20 mouse cellular contexts compared by ENCODE assay signal in genomic region chr12:80141011-80141410, GRCm38 (mm10). TPM values are rescaled to one million over a fixed set of nuclear protein-coding genes. Genes with fewer than 3 reads are reported as not detected.
A peak's percentile ranks its signal among the peaks of the same experiment; 100 is the strongest.
DNase-seq lines count a peak whose midpoint lies in the region; ATAC-seq lines count a peak whose summit lies in the region.
"Had no signal": no experiment of that assay in that cellular context is flagged by ENCODE, and none has a peak within 500 bp of the region (broad histone marks: within the 10 kb centered on the region; RNA-seq: fewer than 3 reads in every experiment).

No protein-coding gene starts in this region.

- no peak overlapping the region for H3K4me3 ChIP-seq in liver, embryonic 11.5 days (ENCODE audit: low read depth, low read length)
- no peak overlapping the region for H3K4me3 ChIP-seq in liver, embryonic 12.5 days
- H3K4me3 ChIP-seq in limb, embryonic 10.5 days: no peak overlapping the region
- H3K4me3 ChIP-seq: embryonic facial prominence, embryonic 12.5 days; forebrain, embryonic 12.5 days; hindbrain, embryonic 13.5 days; midbrain, embryonic 13.5 days had no signal

- WGBS in liver, embryonic 11.5 days: 54% methylated on average over 8 of the region's 8 CpGs
- 38% methylated on average over 8 of the region's 8 CpGs for WGBS in liver, embryonic 12.5 days (ENCODE audit: insufficient replicate concordance)
- WGBS in limb, embryonic 10.5 days: 89% methylated on average over 8 of the region's 8 CpGs

- no peak overlapping the region for H3K27ac ChIP-seq in liver, embryonic 11.5 days (ENCODE audit: low read depth, low read length)
- no peak overlapping the region for H3K27ac ChIP-seq in liver, embryonic 12.5 days
- H3K27ac ChIP-seq in limb, embryonic 10.5 days: 0 out of 2 replicates have a peak overlapping the region, but pooled peaks have one; percentile 20
- H3K27ac ChIP-seq: embryonic facial prominence, embryonic 12.5 days; forebrain, embryonic 12.5 days; hindbrain, embryonic 13.5 days; kidney, postnatal 0 days; liver, embryonic 14.5 days; macrophage; midbrain, embryonic 13.5 days had no signal

- peaks cover 5% of the 10 kb centered on the region for H3K4me1 ChIP-seq in liver, embryonic 11.5 days (replicated peaks; ENCODE audit: control insufficient read depth, insufficient read depth, low read length)
- H3K4me1 ChIP-seq in liver, embryonic 12.5 days: peaks cover 27% of the 10 kb centered on the region
- peaks cover 16% of the 10 kb centered on the region; the same call in 1 of the 2 replicates for H3K4me1 ChIP-seq in limb, embryonic 10.5 days

- intact Hi-C loops in heart, postnatal 10 days (cut with DNase I): loop anchor here (2.0 kb wide), 1 partner anchor 782 kb away; no protein-coding TSS in a partner anchor

- H3K9ac ChIP-seq in liver, embryonic 11.5 days (ENCODE audit: low read depth, low read length): no peak overlapping the region
- no peak overlapping the region for H3K9ac ChIP-seq in liver, embryonic 12.5 days
- H3K9ac ChIP-seq: embryonic facial prominence, embryonic 12.5 days; forebrain, embryonic 12.5 days; hindbrain, embryonic 13.5 days; liver, embryonic 14.5 days; midbrain, embryonic 13.5 days had no signal

- no peak overlapping the region for H3K4me2 ChIP-seq in liver, embryonic 11.5 days
- no peak overlapping the region for H3K4me2 ChIP-seq in liver, embryonic 12.5 days
- H3K4me2 ChIP-seq: embryonic facial prominence, embryonic 12.5 days; forebrain, embryonic 12.5 days; heart, embryonic 11.5 days; hindbrain, embryonic 13.5 days; midbrain, embryonic 13.5 days had no signal

- no peak for DNase-seq in liver, embryonic 11.5 days (ENCODE audit: low spot score)
- peak; percentile 87 for DNase-seq in 3T3-L1 (ENCODE audit: low read depth, low spot score)
- DNase-seq in Muller cell, postnatal 12 days (ENCODE audit: inconsistent ontology term): peak; percentile 24
- DNase-seq in limb, embryonic 10.5 days (ENCODE audit: low spot score): no peak
- no peak for DNase-seq in spleen, adult 12 weeks (ENCODE audit: low spot score)
- DNase-seq in frontal cortex, adult 2 months (ENCODE audit: extremely low spot score in 1 of 2, low spot score in 1 of 2): no peak
- no peak for DNase-seq in heart, postnatal 10 days
- DNase-seq: cerebellum, adult 11 months; cerebellum, adult 9-11 months; heart, adult 11 months had no signal

- no peaks in the 10 kb centered on the region for H3K9me3 ChIP-seq in liver, embryonic 11.5 days (ENCODE audit: control insufficient read depth, low read length)
- no peaks in the 10 kb centered on the region for H3K9me3 ChIP-seq in liver, embryonic 12.5 days (replicated peaks)
- H3K9me3 ChIP-seq in limb, embryonic 10.5 days (replicated peaks): no peaks in the 10 kb centered on the region
- H3K9me3 ChIP-seq: embryonic facial prominence, embryonic 12.5 days; forebrain, embryonic 12.5 days; hindbrain, embryonic 13.5 days; midbrain, embryonic 13.5 days had no signal

- no peaks in the 10 kb centered on the region for H3K27me3 ChIP-seq in liver, embryonic 11.5 days (replicated peaks; ENCODE audit: control insufficient read depth, insufficient read depth, low read length)
- H3K27me3 ChIP-seq in liver, embryonic 12.5 days (replicated peaks): no peaks in the 10 kb centered on the region
- H3K27me3 ChIP-seq in limb, embryonic 10.5 days (ENCODE audit: low read depth, poor library complexity, severe bottlenecking): no peaks in the 10 kb centered on the region
- H3K27me3 ChIP-seq: embryonic facial prominence, embryonic 12.5 days; forebrain, embryonic 12.5 days; hindbrain, embryonic 13.5 days; midbrain, embryonic 13.5 days; Patski had no signal

- 0 out of 2 replicates have a peak, but pooled peaks have one; percentile 3 for ATAC-seq in liver, embryonic 11.5 days (replicated peaks; ENCODE audit: low FRiP score)
- ATAC-seq in liver, embryonic 12.5 days: no peak
- ATAC-seq: midbrain, embryonic 13.5 days; Patski had no signal

- no peaks in the 10 kb centered on the region for H3K36me3 ChIP-seq in liver, embryonic 11.5 days (ENCODE audit: control insufficient read depth, insufficient read depth, low read length)
- H3K36me3 ChIP-seq in liver, embryonic 12.5 days: no peaks in the 10 kb centered on the region
- no peaks in the 10 kb centered on the region for H3K36me3 ChIP-seq in limb, embryonic 10.5 days
- H3K36me3 ChIP-seq: embryonic facial prominence, embryonic 12.5 days; forebrain, embryonic 12.5 days; hindbrain, embryonic 13.5 days; midbrain, embryonic 13.5 days had no signal

RNA-seq across cellular contexts. Expression of gene Zfp36l1, which starts 28.2 kb away (rescaled TPM):
- polyA plus RNA-seq in liver, embryonic 11.5 days (2014; fragmentation: Nextera tagmentation; extraction: Ambion mirVana): 69.6 and 72.7 TPM in 2 replicates
- 23.9 and 24.2 TPM in 2 replicates for polyA plus RNA-seq in liver, embryonic 12.5 days (2016; fragmentation: Nextera tagmentation; extraction: Ambion mirVana)
- polyA plus RNA-seq in limb, embryonic 10.5 days (2016; fragmentation: Nextera tagmentation; extraction: Ambion mirVana): 88.4 and 96.4 TPM in 2 replicates
- polyA plus RNA-seq in frontal cortex, adult 2 months (2012; rRNA removed): 22.0 and 24.3 TPM in 2 replicates
- total RNA-seq in heart, postnatal 10 days (2021): 100 to 1,000 TPM; 126 to 152 TPM

Comparison
In these comparisons a context has a peak if more than half of its experiments do, and no peak if none do; other contexts are left out.
1. DNase-seq: peak in 3T3-L1 (single experiment) and Muller cell, postnatal 12 days (single experiment); none in liver, embryonic 11.5 days (single experiment), limb, embryonic 10.5 days (single experiment), spleen, adult 12 weeks (single experiment), frontal cortex, adult 2 months (0 of 2) and heart, postnatal 10 days (0 of 2).